In the genomic region with DNA sequence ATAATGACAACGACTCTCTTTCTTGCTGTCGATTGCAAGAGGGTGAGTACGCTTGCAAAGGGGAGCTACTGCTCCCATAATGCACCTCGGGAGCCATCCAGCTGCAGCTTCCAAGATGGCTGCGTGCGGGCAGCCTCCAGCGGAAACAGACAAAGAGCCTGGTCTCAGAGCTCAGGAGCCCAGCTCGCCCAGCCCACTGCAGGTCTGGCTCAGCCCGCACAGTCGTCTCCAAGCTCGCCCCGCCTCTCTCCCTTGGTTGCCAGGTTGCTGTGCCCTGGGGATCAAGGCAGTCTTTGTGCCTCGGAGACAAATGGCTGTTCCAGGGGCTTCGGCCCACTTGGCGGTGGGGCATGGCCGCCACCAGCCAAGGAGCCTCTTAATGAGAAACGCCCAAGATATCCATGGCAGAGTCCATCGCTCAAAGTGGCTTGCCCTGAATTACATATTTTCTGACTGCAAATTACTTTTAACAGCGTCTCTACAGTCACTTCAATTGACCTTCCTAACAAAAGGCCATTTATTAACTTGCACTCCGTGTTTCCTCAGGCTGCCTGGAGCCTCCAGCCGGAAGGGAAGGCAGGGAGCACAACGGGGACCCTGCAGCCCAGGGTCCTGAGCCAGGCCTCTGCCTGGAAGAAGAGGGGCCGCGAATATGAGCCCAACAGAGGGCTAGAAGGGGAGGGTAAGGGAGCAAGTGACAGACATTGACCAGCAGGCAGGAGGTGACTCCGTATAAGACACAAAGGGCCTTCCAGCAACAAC, we compare ENCODE assay signal across 8 mouse cellular contexts. TPM values are rescaled to one million over a fixed set of nuclear protein-coding genes. Genes with fewer than 3 reads are reported as not detected.
DNase-seq lines count a peak whose midpoint lies in the region; ATAC-seq and TF ChIP-seq lines count a peak whose summit lies in the region.

No protein-coding gene starts in this region.

- no peak for TF ChIP-seq CTCF in brain, embryonic 14.5 days (IDR thresholded peaks at IDR 0.05; ENCODE audit: borderline replicate concordance, extremely low read depth, insufficient read depth, insufficient read length)
- no peak for TF ChIP-seq CTCF in midbrain, postnatal 0 days (IDR thresholded peaks at IDR 0.05)

- H3K27ac ChIP-seq in midbrain, postnatal 0 days (ENCODE audit: low read depth, low read length): peak overlapping the region; percentile 94

- peak; percentile 90 for ATAC-seq in midbrain, postnatal 0 days (ENCODE audit: low FRiP score)

- peaks cover 21% of the 10 kb centered on the region for H3K36me3 ChIP-seq in midbrain, postnatal 0 days (ENCODE audit: insufficient read depth, low read length)

- no peaks in the 10 kb centered on the region for H3K27me3 ChIP-seq in midbrain, postnatal 0 days (ENCODE audit: insufficient read depth, low read length)

- H3K4me1 ChIP-seq in midbrain, postnatal 0 days (ENCODE audit: insufficient read depth, low read length): peaks cover 32% of the 10 kb centered on the region

- WGBS in midbrain, postnatal 0 days: 6% methylated on average over 25 of the region's 25 CpGs

- peak; percentile 8; the same call in 1 of the 2 replicates for TF ChIP-seq POLR2A in brain, embryonic 14.5 days (IDR thresholded peaks at IDR 0.05; ENCODE audit: borderline replicate concordance, extremely low read depth, insufficient read depth, insufficient read length, poor library complexity, severe bottlenecking)

- intact Hi-C loops in gastrocnemius, postnatal 36 days (cut with DNase I): no loop called here
- intact Hi-C loops in left cerebral cortex, postnatal 25 days (cut with DNase I): loop anchor here (5.0 kb wide), 1 partner anchor 54 kb away; no protein-coding TSS in a partner anchor

- no peaks in the 10 kb centered on the region for H3K9me3 ChIP-seq in midbrain, postnatal 0 days (ENCODE audit: low read length)

- peak; percentile 97 for DNase-seq in brain, embryonic 14.5 days (ENCODE audit: low read depth)
- peak; percentile 86 for DNase-seq in embryo, embryonic 9.5 days (ENCODE audit: extremely low spot score)
- peak; percentile 63 to 64 for DNase-seq in gastrocnemius, postnatal 36 days
- DNase-seq in kidney, adult 11 months: peak; percentile 63
- peak; percentile 76 to 80 for DNase-seq in left cerebral cortex, postnatal 25 days (ENCODE audit: low spot score in 2 of 2)
- peak; percentile 93 for DNase-seq in midbrain, postnatal 0 days (ENCODE audit: low spot score)
- DNase-seq in testis, postnatal 14 days (ENCODE audit: low spot score): peak; percentile 76
- no peak for DNase-seq in spleen, adult 18-20 months

- H3K4me2 ChIP-seq in midbrain, postnatal 0 days (ENCODE audit: low read depth, low read length, poor library complexity, severe bottlenecking): 0 out of 2 replicates have a peak overlapping the region, but pooled peaks have one; percentile 20

- H3K9ac ChIP-seq in midbrain, postnatal 0 days (replicated peaks; ENCODE audit: low read length, poor library complexity, severe bottlenecking): peak overlapping the region; percentile 46

- no peak overlapping the region for H3K4me3 ChIP-seq in midbrain, postnatal 0 days (ENCODE audit: low read depth, low read length)

RNA-seq across cellular contexts. Expression of a gene that starts 11.0 kb away (rescaled TPM):
- polyA plus RNA-seq in brain, embryonic 14.5 days (2012; rRNA removed): 98.9 and 133 TPM in 2 replicates
- 10 to 100 TPM; 25.2 to 27.4 TPM for total RNA-seq in gastrocnemius, postnatal 36 days (2021)
- 10 to 100 TPM; 83.9 to 86.7 TPM for total RNA-seq in left cerebral cortex, postnatal 25 days (2021)
- total RNA-seq in midbrain, postnatal 0 days (2014; rRNA removed): 133 and 155 TPM in 2 replicates
- 48.8 and 68.1 TPM in 2 replicates for polyA plus RNA-seq in midbrain, postnatal 0 days (2015; fragmentation: Nextera tagmentation; extraction: Ambion mirVana)

Comparison
In these comparisons a context has a peak if more than half of its experiments do, and no peak if none do; other contexts are left out.
1. DNase-seq: peak in brain, embryonic 14.5 days (single experiment), embryo, embryonic 9.5 days (single experiment), gastrocnemius, postnatal 36 days (2 of 2), kidney, adult 11 months (single experiment), left cerebral cortex, postnatal 25 days (2 of 2), midbrain, postnatal 0 days (single experiment) and testis, postnatal 14 days (single experiment); none in spleen, adult 18-20 months (0 of 2).